Mouse (Mus musculus) heart, postnatal 0 days (tissue): ENCODE measurements around the gene Pik3cd.
A peak's percentile ranks its signal among the peaks of the same experiment; 100 is the strongest.

Experiments used
- CTCF ChIP-seq: IDR thresholded peaks from 2 replicates; pipeline ENCODE4 v1.5.1; 2016; ENCODE audit warnings: antibody characterized with exemption, control low read depth, low read depth
- EP300 ChIP-seq: IDR thresholded peaks from 2 replicates; pipeline ENCODE4 v1.6.1; 2016; ENCODE audit warnings: antibody characterized with exemption, low read depth

- TF ChIP-seq CTCF (0 out of 2 replicates have a peak, but pooled peaks have one; percentile 6), EP300 (no peak)
These were observed 11.5 kb downstream of the Pik3cd start for GRCm38 (mm10) chr4:149690828-149691280.
